Comparison of ENCODE assay signal across 16 mouse cellular contexts in genomic region chr11:119036447-119036846, GRCm38 (mm10). TPM values are rescaled to one million over a fixed set of nuclear protein-coding genes. Genes with fewer than 3 reads are reported as not detected.
DNase-seq lines count a peak whose midpoint lies in the region; ATAC-seq and TF ChIP-seq lines count a peak whose summit lies in the region.
"Had no signal": no experiment of that assay in that cellular context is flagged by ENCODE, and none has a peak within 500 bp of the region (broad histone marks: within the 10 kb centered on the region; RNA-seq: fewer than 3 reads in every experiment).

No protein-coding gene starts in this region.

- H3K9me3 ChIP-seq in heart, embryonic 14.5 days (ENCODE audit: control insufficient read depth, low read length): no peaks in the 10 kb centered on the region
- H3K9me3 ChIP-seq in forebrain, embryonic 15.5 days: no peaks in the 10 kb centered on the region
- H3K9me3 ChIP-seq in limb, embryonic 15.5 days: no peaks in the 10 kb centered on the region
- H3K9me3 ChIP-seq: liver, embryonic 12.5 days had no signal

- DNase-seq in heart, postnatal 14 days: no peak
- peak; percentile 23 for DNase-seq in ZHBTc4 (ENCODE audit: low read depth, low spot score)
- no peak for DNase-seq in gastrocnemius, adult 2 months
- DNase-seq in layer of hippocampus, adult 2 months (ENCODE audit: low spot score in 2 of 2): no peak
- no peak for DNase-seq in lung, postnatal 4 days
- DNase-seq: gastrocnemius, postnatal 25 days; kidney, adult 11 months had no signal

- peak overlapping the region; percentile 11; the same call in 1 of the 2 replicates for H3K9ac ChIP-seq in heart, embryonic 14.5 days (ENCODE audit: low read length)
- H3K9ac ChIP-seq in forebrain, embryonic 15.5 days (replicated peaks): no peak overlapping the region
- no peak overlapping the region for H3K9ac ChIP-seq in limb, embryonic 15.5 days
- H3K9ac ChIP-seq: liver, embryonic 12.5 days had no signal

- 3% methylated on average over 15 of the region's 15 CpGs for WGBS in heart, embryonic 14.5 days
- WGBS in forebrain, embryonic 15.5 days: 7% methylated on average over 15 of the region's 15 CpGs
- 17% methylated on average over 15 of the region's 15 CpGs for WGBS in limb, embryonic 15.5 days

- peaks cover 13% of the 10 kb centered on the region for H3K36me3 ChIP-seq in heart, embryonic 14.5 days (ENCODE audit: control insufficient read depth, insufficient read depth, low read length)
- H3K36me3 ChIP-seq in forebrain, embryonic 15.5 days: peaks cover 3% of the 10 kb centered on the region; the same call in 1 of the 2 replicates
- peaks cover 11% of the 10 kb centered on the region for H3K36me3 ChIP-seq in limb, embryonic 15.5 days

- no peak for TF ChIP-seq CTCF in gastrocnemius, adult 2 months (IDR thresholded peaks at IDR 0.05)
- TF ChIP-seq CTCF in layer of hippocampus, adult 2 months (conservative IDR thresholded peaks at IDR 0.05): no peak

- peak overlapping the region; percentile 97 for H3K4me2 ChIP-seq in heart, embryonic 14.5 days (ENCODE audit: low read length)
- H3K4me2 ChIP-seq in forebrain, embryonic 15.5 days (replicated peaks): peak overlapping the region; percentile 68
- H3K4me2 ChIP-seq in limb, embryonic 15.5 days: 0 out of 2 replicates have a peak overlapping the region, but pooled peaks have one; percentile 95

- intact Hi-C loops in heart, postnatal 14 days (cut with DNase I): no loop called here
- intact Hi-C loops in gastrocnemius, adult 2 months (cut with DNase I): no loop called here

- peak overlapping the region in 1 of 2 experiments; percentile 65; a peak in 2 of 4 replicates for H3K4me3 ChIP-seq in heart, embryonic 14.5 days (ENCODE audit: control insufficient read depth in 1 of 2, insufficient read depth in 1 of 2, low read depth in 1 of 2, low read length in 2 of 2)
- H3K4me3 ChIP-seq in forebrain, embryonic 15.5 days: peak overlapping the region; percentile 43; the same call in 1 of the 2 replicates
- H3K4me3 ChIP-seq in limb, embryonic 15.5 days: no peak overlapping the region
- no peak overlapping the region for H3K4me3 ChIP-seq in gastrocnemius, adult 2 months
- no peak overlapping the region for H3K4me3 ChIP-seq in layer of hippocampus, adult 2 months

- H3K4me1 ChIP-seq in heart, embryonic 14.5 days (ENCODE audit: control insufficient read depth in 2 of 2, insufficient read depth in 2 of 2, low read length in 2 of 2): peaks cover 10 to 25% of the 10 kb centered on the region in 2 experiments
- H3K4me1 ChIP-seq in forebrain, embryonic 15.5 days: peaks cover 70% of the 10 kb centered on the region
- peaks cover 63% of the 10 kb centered on the region for H3K4me1 ChIP-seq in limb, embryonic 15.5 days

- no peak for ATAC-seq in heart, embryonic 14.5 days (ENCODE audit: insufficient number of reproducible peaks, insufficient read depth, low FRiP score, low read depth)
- ATAC-seq in forebrain, embryonic 15.5 days (replicated peaks): no peak
- no peak for ATAC-seq in limb, embryonic 15.5 days (ENCODE audit: insufficient number of reproducible peaks, low FRiP score, low TSS enrichment, low read depth)
- ATAC-seq: liver, embryonic 12.5 days; Patski had no signal

- H3K27me3 ChIP-seq in heart, embryonic 14.5 days (ENCODE audit: control insufficient read depth, insufficient read depth, low read length): peaks cover 60% of the 10 kb centered on the region
- peaks cover 49% of the 10 kb centered on the region for H3K27me3 ChIP-seq in forebrain, embryonic 15.5 days
- H3K27me3 ChIP-seq in limb, embryonic 15.5 days: peaks cover 52% of the 10 kb centered on the region
- H3K27me3 ChIP-seq: Patski had no signal

- H3K27ac ChIP-seq in heart, embryonic 14.5 days (replicated peaks in 1 of 2; ENCODE audit: control insufficient read depth in 1 of 2, insufficient read depth in 1 of 2, low read depth in 2 of 2, low read length in 2 of 2): no peak overlapping the region
- H3K27ac ChIP-seq in forebrain, embryonic 15.5 days (replicated peaks): no peak overlapping the region
- no peak overlapping the region for H3K27ac ChIP-seq in limb, embryonic 15.5 days
- H3K27ac ChIP-seq in gastrocnemius, adult 2 months: no peak overlapping the region
- H3K27ac ChIP-seq in layer of hippocampus, adult 2 months: no peak overlapping the region
- H3K27ac ChIP-seq: liver, embryonic 12.5 days had no signal

RNA-seq across cellular contexts. Expression of gene Cbx8, which starts 4.3 kb away (rescaled TPM):
- polyA plus RNA-seq in heart, embryonic 14.5 days (2014; fragmentation: Nextera tagmentation; extraction: Ambion mirVana): 9.3 and 9.6 TPM in 2 replicates
- 1 to 10 TPM; 6.0 to 6.1 TPM for total RNA-seq in heart, postnatal 14 days (2021)
- polyA plus RNA-seq in forebrain, embryonic 15.5 days (2015; fragmentation: Nextera tagmentation; extraction: Ambion mirVana): 13.8 and 14.1 TPM in 2 replicates
- polyA plus RNA-seq in limb, embryonic 15.5 days (2015; fragmentation: Nextera tagmentation; extraction: Ambion mirVana): 8.9 and 9.6 TPM in 2 replicates
- 1 to 10 TPM; 1.5 to 1.6 TPM for total RNA-seq in gastrocnemius, adult 2 months (2021)
- 10 to 100 TPM; 10.2 to 11.3 TPM for total RNA-seq in layer of hippocampus, adult 2 months (2021)

RNA-seq across cellular contexts. Expression of gene Cbx2, which starts 13.7 kb away (rescaled TPM):
- 9.8 and 11.9 TPM in 2 replicates for polyA plus RNA-seq in heart, embryonic 14.5 days (2014; fragmentation: Nextera tagmentation; extraction: Ambion mirVana)
- total RNA-seq in heart, postnatal 14 days (2021): 1 to 10 TPM; 5.0 to 5.3 TPM
- polyA plus RNA-seq in forebrain, embryonic 15.5 days (2015; fragmentation: Nextera tagmentation; extraction: Ambion mirVana): 30.4 and 31.8 TPM in 2 replicates
- polyA plus RNA-seq in limb, embryonic 15.5 days (2015; fragmentation: Nextera tagmentation; extraction: Ambion mirVana): 30.4 and 32.3 TPM in 2 replicates
- under 1 TPM; 0.69 to 0.95 TPM for total RNA-seq in gastrocnemius, adult 2 months (2021)
- 1 to 10 TPM; 2.9 to 3.1 TPM for total RNA-seq in layer of hippocampus, adult 2 months (2021)

RNA-seq across cellular contexts. Expression of gene Enpp7, which starts 48.5 kb away (rescaled TPM):
- not detected in 2 replicates for polyA plus RNA-seq in heart, embryonic 14.5 days (2014; fragmentation: Nextera tagmentation; extraction: Ambion mirVana)
- not detected for total RNA-seq in heart, postnatal 14 days (2021)
- not detected in 2 replicates for polyA plus RNA-seq in forebrain, embryonic 15.5 days (2015; fragmentation: Nextera tagmentation; extraction: Ambion mirVana)
- not detected in 2 replicates for polyA plus RNA-seq in limb, embryonic 15.5 days (2015; fragmentation: Nextera tagmentation; extraction: Ambion mirVana)
- not detected for total RNA-seq in gastrocnemius, adult 2 months (2021)
- total RNA-seq in layer of hippocampus, adult 2 months (2021): not detected
- total RNA-seq: adrenal gland, postnatal 36 days; gastrocnemius, postnatal 25 days; layer of hippocampus, postnatal 25 days; megakaryocyte progenitor cell, adult 5-6 weeks had no signal
- polyA plus RNA-seq: cerebellum, adult 2 months; liver, embryonic 12.5 days; Patski had no signal

RNA-seq across cellular contexts. Expression of gene Cbx4, which starts 49.6 kb away (rescaled TPM):
- 6.5 and 9.2 TPM in 2 replicates for polyA plus RNA-seq in heart, embryonic 14.5 days (2014; fragmentation: Nextera tagmentation; extraction: Ambion mirVana)
- total RNA-seq in heart, postnatal 14 days (2021): 10 to 100 TPM; 15.2 to 17.8 TPM
- 15.5 and 16.5 TPM in 2 replicates for polyA plus RNA-seq in forebrain, embryonic 15.5 days (2015; fragmentation: Nextera tagmentation; extraction: Ambion mirVana)
- polyA plus RNA-seq in limb, embryonic 15.5 days (2015; fragmentation: Nextera tagmentation; extraction: Ambion mirVana): 13.8 and 16.4 TPM in 2 replicates
- total RNA-seq in gastrocnemius, adult 2 months (2021): 1 to 10 TPM; 2.1 to 2.2 TPM
- total RNA-seq in layer of hippocampus, adult 2 months (2021): 10 to 100 TPM; 53.7 to 60.4 TPM
